Mouse (Mus musculus): ENCODE measurements around the gene Olfml3. TPM values are rescaled to one million over a fixed set of nuclear protein-coding genes. Genes with fewer than 3 reads are reported as not detected.

Gene Olfml3
- total RNA-seq, 1 experiment from 2014 or later = 7.0 TPM

Other genes starting within 250 kb of the Olfml3 start
- gene Syt6, start 162.8 kb downstream of the Olfml3 start, total RNA-seq (2017) = 0.12 and 0.47 TPM in 2 replicates
- gene Atg4a-ps, start 91.9 kb downstream of the Olfml3 start, total RNA-seq (2017) = 0.58 and 0.74 TPM in 2 replicates
- not detected in 2 replicates for gene Gm10964, start 1.4 kb upstream of the Olfml3 start, total RNA-seq (2017)
- 231 and 247 TPM in 2 replicates for gene Hipk1, start 53.6 kb upstream of the Olfml3 start, total RNA-seq (2017)
- gene Dclre1b, start 71.4 kb upstream of the Olfml3 start, total RNA-seq (2017) = 13.1 and 15.6 TPM in 2 replicates
- 39.4 and 48.4 TPM in 2 replicates for gene Ap4b1, start 71.5 kb upstream of the Olfml3 start, total RNA-seq (2017)
- gene Gm43064, start 71.6 kb upstream of the Olfml3 start, total RNA-seq (2017) = not detected in 2 replicates
- gene Bcl2l15, start 94.6 kb upstream of the Olfml3 start, total RNA-seq (2017) = 1.5 and 2.5 TPM in 2 replicates
- 93.7 and 107 TPM in 2 replicates for gene Ptpn22, start 121.8 kb upstream of the Olfml3 start, total RNA-seq (2017)
- gene Rsbn1, start 176.1 kb upstream of the Olfml3 start, total RNA-seq (2017) = 51.4 and 52.8 TPM in 2 replicates
- gene Phtf1, start 230.1 kb upstream of the Olfml3 start, total RNA-seq (2017) = 26.7 and 39.9 TPM in 2 replicates

Measured in neutrophil, adult 5-6 weeks (primary cell).